Mouse (Mus musculus): ENCODE measurements around the gene Gm3854. TPM values are rescaled to one million over a fixed set of nuclear protein-coding genes. Genes with fewer than 3 reads are reported as not detected.
A peak's percentile ranks its signal among the peaks of the same experiment; 100 is the strongest.
"Not testable (repeated sequence)": the region's sequence is repeated elsewhere in the genome, so short reads cannot be mapped to it uniquely, and the experiment has no call there.

Gm3854 gene
- total RNA-seq (2017), result 0.47 and 0.74 TPM in 2 replicates

- 0 out of 2 replicates have a peak, but pooled peaks have one; percentile 26 for ATAC-seq (ENCODE audit: extremely low read depth, insufficient number of reproducible peaks, low FRiP score, poor library complexity, severe bottlenecking)
These were observed at the start of gene Gm3854 for GRCm38 (mm10) chr7:6343501-6344071. Gene Gm3854, plus strand, starts transcription at chr7:6343759.

GRCm38 (mm10) chr7:6300796-6301195 lies 42.8 kb upstream of the Gm3854 start:
- not testable (repeated sequence) for ATAC-seq (ENCODE audit: extremely low read depth, insufficient number of reproducible peaks, low FRiP score, poor library complexity, severe bottlenecking)

- ATAC-seq (ENCODE audit: extremely low read depth, insufficient number of reproducible peaks, low FRiP score, poor library complexity, severe bottlenecking), result no peak; the same call in 1 of the 2 replicates
These were observed 12.9 kb upstream of the Gm3854 start for GRCm38 (mm10) chr7:6330458-6331232.

GRCm38 (mm10) chr7:6331233-6331956 lies 12.2 kb upstream of the Gm3854 start, which contains the start of gene Zfp583:
Gene Zfp583, minus strand, starts transcription at chr7:6331285.
- ATAC-seq (ENCODE audit: extremely low read depth, insufficient number of reproducible peaks, low FRiP score, poor library complexity, severe bottlenecking), result peak; percentile 75

GRCm38 (mm10) chr7:6339865-6340264 lies 3.7 kb upstream of the Gm3854 start:
- no peak for ATAC-seq (ENCODE audit: extremely low read depth, insufficient number of reproducible peaks, low FRiP score, poor library complexity, severe bottlenecking)

- ATAC-seq (ENCODE audit: extremely low read depth, insufficient number of reproducible peaks, low FRiP score, poor library complexity, severe bottlenecking), result no peak
These were observed 565 bp downstream of the Gm3854 start for GRCm38 (mm10) chr7:6344124-6344523.

- no peak for ATAC-seq (ENCODE audit: extremely low read depth, insufficient number of reproducible peaks, low FRiP score, poor library complexity, severe bottlenecking)
These were observed 14.6 kb downstream of the Gm3854 start for GRCm38 (mm10) chr7:6358121-6358520.

GRCm38 (mm10) chr7:6358937-6359590 lies 15.5 kb downstream of the Gm3854 start:
- no peak for ATAC-seq (ENCODE audit: extremely low read depth, insufficient number of reproducible peaks, low FRiP score, poor library complexity, severe bottlenecking)

GRCm38 (mm10) chr7:6360477-6361060 lies 17.0 kb downstream of the Gm3854 start:
- ATAC-seq (ENCODE audit: extremely low read depth, insufficient number of reproducible peaks, low FRiP score, poor library complexity, severe bottlenecking), result no peak

- ATAC-seq (ENCODE audit: extremely low read depth, insufficient number of reproducible peaks, low FRiP score, poor library complexity, severe bottlenecking), result no peak
These were observed 18.2 kb downstream of the Gm3854 start for GRCm38 (mm10) chr7:6361756-6362155.

GRCm38 (mm10) chr7:6362268-6363046 lies 18.9 kb downstream of the Gm3854 start:
- peak; percentile 73 for ATAC-seq (ENCODE audit: extremely low read depth, insufficient number of reproducible peaks, low FRiP score, poor library complexity, severe bottlenecking)

GRCm38 (mm10) chr7:6363047-6363488 lies 19.5 kb downstream of the Gm3854 start, which contains the start of gene Zfp78:
Gene Zfp78, plus strand, starts transcription at chr7:6363280.
- ATAC-seq (ENCODE audit: extremely low read depth, insufficient number of reproducible peaks, low FRiP score, poor library complexity, severe bottlenecking), result peak; percentile 59

GRCm38 (mm10) chr7:6364761-6365160 lies 21.2 kb downstream of the Gm3854 start:
- ATAC-seq (ENCODE audit: extremely low read depth, insufficient number of reproducible peaks, low FRiP score, poor library complexity, severe bottlenecking), result no peak

GRCm38 (mm10) chr7:6367185-6367584 lies 23.6 kb downstream of the Gm3854 start:
- no peak for ATAC-seq (ENCODE audit: extremely low read depth, insufficient number of reproducible peaks, low FRiP score, poor library complexity, severe bottlenecking)

GRCm38 (mm10) chr7:6368146-6368545 lies 24.6 kb downstream of the Gm3854 start:
- ATAC-seq (ENCODE audit: extremely low read depth, insufficient number of reproducible peaks, low FRiP score, poor library complexity, severe bottlenecking), result not testable (repeated sequence)

- ATAC-seq (ENCODE audit: extremely low read depth, insufficient number of reproducible peaks, low FRiP score, poor library complexity, severe bottlenecking), result no peak
These were observed 25.9 kb downstream of the Gm3854 start for GRCm38 (mm10) chr7:6369460-6369859.

GRCm38 (mm10) chr7:6372993-6373392 lies 29.4 kb downstream of the Gm3854 start:
- no peak for ATAC-seq (ENCODE audit: extremely low read depth, insufficient number of reproducible peaks, low FRiP score, poor library complexity, severe bottlenecking)

- ATAC-seq (ENCODE audit: extremely low read depth, insufficient number of reproducible peaks, low FRiP score, poor library complexity, severe bottlenecking), result no peak
These were observed 34.9 kb downstream of the Gm3854 start for GRCm38 (mm10) chr7:6378441-6378840.

All from neutrophil, adult 5-6 weeks (primary cell).